Mouse (Mus musculus): ENCODE measurements at regions not wholly inside any gene's neighbourhood (a gene's known extent, or its start where the extent isn't known, plus 50 kb on each side); places are given as distances from the start of the nearest gene placed in this dataset.

GRCm38 (mm10) chr17:65081072-65081778, 245.4 kb upstream of the 4930583I09Rik start:
- TF ChIP-seq POLR2A (IDR thresholded peaks at IDR 0.05; ENCODE audit: low read depth, low read length) (no peak), CTCF (IDR thresholded peaks at IDR 0.05; ENCODE audit: extremely low read depth, insufficient read length, insufficient replicate concordance, low read depth, low read length) (no peak)

Data from small intestine, adult 2 months (tissue).